ENCODE assay signal across 14 mouse cellular contexts in genomic region chr12:79807938-79808401, GRCm38 (mm10).
DNase-seq lines count a peak whose midpoint lies in the region; ATAC-seq and TF ChIP-seq lines count a peak whose summit lies in the region.
"Had no signal": no experiment of that assay in that cellular context is flagged by ENCODE, and none has a peak within 500 bp of the region (broad histone marks: within the 10 kb centered on the region; RNA-seq: fewer than 3 reads in every experiment).

No protein-coding gene starts in this region.

- no peak for ATAC-seq in forebrain, postnatal 0 days
- ATAC-seq in CD4-positive, CD25-positive, alpha-beta regulatory T cell, adult 4 months = no peak

- H3K4me2 ChIP-seq in forebrain, postnatal 0 days (ENCODE audit: low read depth) = no peak overlapping the region
- H3K4me2 ChIP-seq: liver, embryonic 11.5 days had no signal

- DNase-seq in forebrain, embryonic 10.5 days (ENCODE audit: extremely low spot score, low spot score) = peak; percentile 37
- no peak for DNase-seq in forebrain, postnatal 0 days
- no peak for DNase-seq in testis, postnatal 10 days (ENCODE audit: low spot score)
- DNase-seq in limb, embryonic 10.5 days (ENCODE audit: low spot score) = no peak
- DNase-seq in lung, postnatal 14 days = no peak
- no peak for DNase-seq in lung, postnatal 36 days
- DNase-seq: cerebellum, adult 9-11 months; heart, postnatal 10 days; kidney, adult 8-10 months; lung, postnatal 10 days had no signal

- no peak for TF ChIP-seq POLR2A in testis, adult 2 months (IDR thresholded peaks at IDR 0.05; ENCODE audit: control insufficient read depth, low read depth, low read length)

- H3K36me3 ChIP-seq in forebrain, embryonic 10.5 days (replicated peaks) = no peaks in the 10 kb centered on the region
- H3K36me3 ChIP-seq in forebrain, postnatal 0 days (ENCODE audit: insufficient read depth) = no peaks in the 10 kb centered on the region
- H3K36me3 ChIP-seq in testis, adult 2 months (ENCODE audit: control insufficient read depth, insufficient read depth, low read length) = no peaks in the 10 kb centered on the region
- H3K36me3 ChIP-seq in limb, embryonic 10.5 days = no peaks in the 10 kb centered on the region

- peaks cover 41% of the 10 kb centered on the region for H3K27me3 ChIP-seq in forebrain, embryonic 10.5 days (ENCODE audit: poor library complexity, severe bottlenecking)
- H3K27me3 ChIP-seq in forebrain, postnatal 0 days (ENCODE audit: insufficient read depth, low read length) = no peaks in the 10 kb centered on the region
- H3K27me3 ChIP-seq in testis, adult 2 months (ENCODE audit: control insufficient read depth, insufficient read depth, low read length) = no peaks in the 10 kb centered on the region
- no peaks in the 10 kb centered on the region for H3K27me3 ChIP-seq in limb, embryonic 10.5 days (ENCODE audit: low read depth, poor library complexity, severe bottlenecking)

- H3K9me3 ChIP-seq in forebrain, embryonic 10.5 days = no peaks in the 10 kb centered on the region
- no peaks in the 10 kb centered on the region for H3K9me3 ChIP-seq in forebrain, postnatal 0 days (ENCODE audit: low read length)
- H3K9me3 ChIP-seq in limb, embryonic 10.5 days (replicated peaks) = no peaks in the 10 kb centered on the region

- H3K4me3 ChIP-seq in forebrain, embryonic 10.5 days = peak overlapping the region; percentile 11; the same call in 1 of the 2 replicates
- H3K4me3 ChIP-seq in forebrain, postnatal 0 days (ENCODE audit: low read depth, low read length) = no peak overlapping the region
- peak overlapping the region; percentile 61 for H3K4me3 ChIP-seq in testis, adult 2 months (ENCODE audit: control insufficient read depth, low read depth, low read length)
- H3K4me3 ChIP-seq in limb, embryonic 10.5 days = no peak overlapping the region
- H3K4me3 ChIP-seq: layer of hippocampus, adult 2 months had no signal

- no peak for TF ChIP-seq CTCF in forebrain, postnatal 0 days (IDR thresholded peaks at IDR 0.05; ENCODE audit: low read depth)
- TF ChIP-seq CTCF in testis, adult 2 months (IDR thresholded peaks at IDR 0.05; ENCODE audit: control insufficient read depth, insufficient read depth, insufficient replicate concordance, low read depth, low read length) = no peak

- H3K9ac ChIP-seq in forebrain, postnatal 0 days = no peak overlapping the region

- peaks cover 98% of the 10 kb centered on the region for H3K4me1 ChIP-seq in forebrain, embryonic 10.5 days
- H3K4me1 ChIP-seq in forebrain, postnatal 0 days (ENCODE audit: insufficient read depth) = peaks cover 5% of the 10 kb centered on the region; the same call in 1 of the 2 replicates
- H3K4me1 ChIP-seq in testis, adult 2 months (ENCODE audit: control insufficient read depth, insufficient read depth, low read length) = no peaks in the 10 kb centered on the region
- H3K4me1 ChIP-seq in limb, embryonic 10.5 days = peaks cover 74% of the 10 kb centered on the region

- 17% methylated on average over 8 of the region's 8 CpGs for WGBS in forebrain, embryonic 10.5 days
- 36% methylated on average over 8 of the region's 8 CpGs for WGBS in forebrain, postnatal 0 days
- 74% methylated on average over 8 of the region's 8 CpGs for WGBS in limb, embryonic 10.5 days

- peak overlapping the region; percentile 88 for H3K27ac ChIP-seq in forebrain, embryonic 10.5 days
- no peak overlapping the region for H3K27ac ChIP-seq in forebrain, postnatal 0 days (ENCODE audit: low read depth, low read length)
- H3K27ac ChIP-seq in testis, adult 2 months (ENCODE audit: control insufficient read depth, insufficient read depth, low read depth, low read length) = no peak overlapping the region
- peak overlapping the region; percentile 77 for H3K27ac ChIP-seq in limb, embryonic 10.5 days
- H3K27ac ChIP-seq: layer of hippocampus, adult 2 months had no signal

Comparison
In these comparisons a context has a peak if more than half of its experiments do, and no peak if none do; other contexts are left out.
1. H3K27ac ChIP-seq: peak in forebrain, embryonic 10.5 days (single experiment) and limb, embryonic 10.5 days (single experiment); none in forebrain, postnatal 0 days (single experiment) and testis, adult 2 months (single experiment).
2. H3K4me3 ChIP-seq: peak in forebrain, embryonic 10.5 days (single experiment) and testis, adult 2 months (single experiment); none in forebrain, postnatal 0 days (single experiment) and limb, embryonic 10.5 days (single experiment).